Mouse (Mus musculus) testis, adult 2 months (tissue): ENCODE data around the gene Dnase1l3.

Source experiments
- CTCF ChIP-seq: fragments of 200-500 bp; IDR thresholded peaks from 2 replicates; pipeline ENCODE4 v1.5.1; 2012; ENCODE audit warnings: low read depth, mild to moderate bottlenecking, inconsistent platforms, low read length, moderate library complexity; ENCODE audit not compliant: control insufficient read depth, insufficient read depth, insufficient replicate concordance
- POLR2A ChIP-seq: fragments of 200-500 bp; IDR thresholded peaks from 2 replicates; pipeline ENCODE4 v1.6.1; 2012; ENCODE audit warnings: low read depth, mild to moderate bottlenecking, inconsistent platforms, low read length, moderate library complexity; ENCODE audit not compliant: control insufficient read depth

GRCm38 (mm10) chr14:8007486-8007885, 13.1 kb upstream of the Dnase1l3 start:
- TF ChIP-seq CTCF (no peak), POLR2A (no peak)
